In the genomic region with DNA sequence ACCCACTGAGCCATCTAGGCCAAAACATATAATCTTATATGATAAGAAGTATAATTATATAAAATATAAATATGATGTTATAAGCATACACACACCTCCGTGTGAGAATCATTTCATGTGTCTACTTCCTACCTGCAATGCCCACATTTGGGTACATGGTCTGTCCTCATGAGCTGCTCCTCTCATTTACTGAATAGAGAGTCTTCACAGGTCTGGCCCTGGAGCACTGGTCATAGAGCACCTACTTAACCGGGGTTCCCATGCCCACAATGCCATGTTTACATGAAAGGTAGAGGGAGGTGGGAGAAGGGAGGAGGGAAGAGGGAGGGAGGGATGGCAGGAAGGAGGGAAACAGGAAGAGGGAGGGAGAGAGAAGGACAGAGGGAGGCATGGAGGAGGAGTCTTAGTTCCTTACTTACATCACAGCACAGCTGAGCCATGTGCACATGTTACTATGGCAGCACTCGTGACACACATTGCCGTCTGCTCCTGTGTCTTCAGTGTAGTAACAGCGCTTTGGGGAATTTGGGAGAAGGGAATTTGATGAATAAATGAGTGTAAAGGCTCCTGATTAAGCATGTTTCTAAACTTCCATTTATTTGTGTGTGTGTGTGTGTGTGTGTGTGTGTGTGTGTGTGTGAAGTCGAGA, we compare ENCODE assay signal across 17 mouse cellular contexts.
DNase-seq lines count a peak whose midpoint lies in the region; ATAC-seq lines count a peak whose summit lies in the region.
"Had no signal": no experiment of that assay in that cellular context is flagged by ENCODE, and none has a peak within 500 bp of the region (broad histone marks: within the 10 kb centered on the region; RNA-seq: fewer than 3 reads in every experiment).

No protein-coding gene starts in this region.

- H3K27ac ChIP-seq in midbrain, embryonic 15.5 days: no peak overlapping the region
- H3K27ac ChIP-seq in midbrain, embryonic 10.5 days (replicated peaks): no peak overlapping the region
- H3K27ac ChIP-seq in hindbrain, embryonic 13.5 days: no peak overlapping the region
- H3K27ac ChIP-seq: intestine, embryonic 15.5 days; limb, embryonic 12.5 days; midbrain, embryonic 12.5 days had no signal

- H3K4me2 ChIP-seq in midbrain, embryonic 15.5 days: no peak overlapping the region
- no peak overlapping the region for H3K4me2 ChIP-seq in hindbrain, embryonic 13.5 days
- H3K4me2 ChIP-seq: intestine, embryonic 15.5 days; limb, embryonic 12.5 days; lung, embryonic 14.5 days; midbrain, embryonic 12.5 days had no signal

- H3K27me3 ChIP-seq in midbrain, embryonic 15.5 days (replicated peaks): no peaks in the 10 kb centered on the region
- H3K27me3 ChIP-seq in midbrain, embryonic 10.5 days (ENCODE audit: low read depth, poor library complexity, severe bottlenecking): no peaks in the 10 kb centered on the region
- H3K27me3 ChIP-seq in hindbrain, embryonic 13.5 days: no peaks in the 10 kb centered on the region
- H3K27me3 ChIP-seq: intestine, embryonic 15.5 days had no signal

- peaks cover 14% of the 10 kb centered on the region for H3K4me1 ChIP-seq in midbrain, embryonic 15.5 days
- H3K4me1 ChIP-seq in midbrain, embryonic 10.5 days: peaks cover 15% of the 10 kb centered on the region
- peaks cover 16% of the 10 kb centered on the region for H3K4me1 ChIP-seq in hindbrain, embryonic 13.5 days (replicated peaks)
- H3K4me1 ChIP-seq: intestine, embryonic 15.5 days had no signal

- no peaks in the 10 kb centered on the region for H3K36me3 ChIP-seq in midbrain, embryonic 15.5 days (replicated peaks)
- no peaks in the 10 kb centered on the region for H3K36me3 ChIP-seq in midbrain, embryonic 10.5 days
- no peaks in the 10 kb centered on the region for H3K36me3 ChIP-seq in hindbrain, embryonic 13.5 days
- H3K36me3 ChIP-seq: G1E; intestine, embryonic 15.5 days; limb, embryonic 12.5 days; midbrain, embryonic 12.5 days had no signal

- H3K9ac ChIP-seq in midbrain, embryonic 15.5 days: no peak overlapping the region
- H3K9ac ChIP-seq in hindbrain, embryonic 13.5 days: no peak overlapping the region
- H3K9ac ChIP-seq: intestine, embryonic 15.5 days; limb, embryonic 12.5 days; lung, embryonic 14.5 days; midbrain, embryonic 12.5 days had no signal

- 74% methylated on average over 6 of the region's 6 CpGs for WGBS in midbrain, embryonic 15.5 days
- WGBS in midbrain, embryonic 10.5 days: 86% methylated on average over 6 of the region's 6 CpGs
- 67% methylated on average over 6 of the region's 6 CpGs for WGBS in hindbrain, embryonic 13.5 days

- peak; percentile 93 for ATAC-seq in frontal cortex, adult (ENCODE audit: low TSS enrichment)
- ATAC-seq in midbrain, embryonic 15.5 days (replicated peaks): 0 out of 2 replicates have a peak, but pooled peaks have one; percentile 64
- ATAC-seq in hindbrain, embryonic 13.5 days (ENCODE audit: low FRiP score): peak; percentile 62
- ATAC-seq: intestine, embryonic 15.5 days had no signal

- DNase-seq in frontal cortex, postnatal 25 days (ENCODE audit: low spot score in 2 of 2): no peak
- DNase-seq in midbrain, embryonic 10.5 days (ENCODE audit: low spot score): no peak
- DNase-seq in right cerebral cortex, postnatal 14 days: peak; percentile 7
- DNase-seq in gastrocnemius, postnatal 4 days (ENCODE audit: low spot score in 2 of 2): no peak
- DNase-seq in spleen, postnatal 10 days (ENCODE audit: low spot score in 2 of 2): no peak
- DNase-seq: B cell, adult 2 months; cerebellum, postnatal 14 days; gastrocnemius, postnatal 36 days; lung, embryonic 14.5 days; thymus, postnatal 25 days had no signal

- H3K4me3 ChIP-seq in midbrain, embryonic 15.5 days: no peak overlapping the region
- no peak overlapping the region for H3K4me3 ChIP-seq in midbrain, embryonic 10.5 days
- no peak overlapping the region for H3K4me3 ChIP-seq in hindbrain, embryonic 13.5 days
- H3K4me3 ChIP-seq: intestine, embryonic 15.5 days; limb, embryonic 12.5 days; midbrain, embryonic 12.5 days had no signal

- no peaks in the 10 kb centered on the region for H3K9me3 ChIP-seq in midbrain, embryonic 15.5 days
- 0 out of 2 replicates have a peak, but pooled peaks cover 4% of the 10 kb centered on the region for H3K9me3 ChIP-seq in midbrain, embryonic 10.5 days (replicated peaks)
- H3K9me3 ChIP-seq in hindbrain, embryonic 13.5 days: no peaks in the 10 kb centered on the region
- H3K9me3 ChIP-seq: G1E; intestine, embryonic 15.5 days; limb, embryonic 12.5 days; midbrain, embryonic 12.5 days had no signal
